Mouse (Mus musculus): ENCODE data around the gene Trappc2l. TPM values are rescaled to one million over a fixed set of nuclear protein-coding genes. Genes with fewer than 3 reads are reported as not detected.
A peak's percentile ranks its signal among the peaks of the same experiment; 100 is the strongest.
"Not testable (repeated sequence)": the region's sequence is repeated elsewhere in the genome, so short reads cannot be mapped to it uniquely, and the experiment has no call there.

The Trappc2l gene
- polyA plus RNA-seq, 1 experiment from 2014 or later: 45.4 TPM

DNA sequence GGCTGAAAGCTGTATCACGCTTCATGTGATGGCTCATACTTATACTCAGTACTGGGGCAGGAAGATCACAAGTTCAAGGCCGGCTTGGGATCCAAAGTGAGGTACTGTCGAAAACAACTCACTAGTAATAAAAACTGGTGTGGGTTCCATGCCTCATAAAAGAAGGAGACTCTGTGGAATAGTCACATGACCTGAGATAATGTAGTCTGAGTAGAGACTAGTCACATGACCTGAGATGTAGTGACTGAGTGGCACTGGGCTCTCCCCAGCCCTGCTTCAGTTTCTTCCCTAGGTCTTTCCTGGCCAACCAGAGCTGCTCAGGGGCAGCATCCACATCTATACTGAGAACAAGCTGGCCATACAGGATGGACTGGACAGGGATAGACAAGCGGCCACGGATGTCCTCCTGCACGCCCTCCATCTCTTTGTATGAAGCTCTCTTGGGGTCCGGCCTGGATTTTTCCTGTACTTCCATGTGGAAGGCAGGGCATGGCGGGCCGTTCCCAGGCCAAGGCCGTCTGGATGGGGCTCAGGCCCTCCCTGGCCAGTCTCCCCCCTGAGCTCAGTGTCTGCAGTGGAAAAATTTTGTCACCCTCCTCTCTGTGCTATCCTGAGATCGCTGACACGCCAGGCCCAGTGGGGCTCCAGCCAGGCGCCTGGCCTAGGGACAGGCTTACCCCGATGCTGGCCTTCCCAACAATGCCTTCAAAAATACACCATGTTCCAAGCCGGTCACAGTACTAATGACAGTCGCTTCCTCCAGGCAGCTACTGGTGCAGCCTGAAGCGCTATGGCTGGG lies 12.6 kb downstream of the Trappc2l start:
- H3K27ac ChIP-seq (replicated peaks; ENCODE audit: low read depth, low read length): no peak overlapping the region
- H3K4me2 ChIP-seq (ENCODE audit: low read depth, severe bottlenecking): no peak overlapping the region
- H3K36me3 ChIP-seq (ENCODE audit: control insufficient read depth, insufficient read depth, low read length): no peaks in the 10 kb centered on the region
- H3K9me3 ChIP-seq (ENCODE audit: control insufficient read depth, low read length): no peaks in the 10 kb centered on the region
- ATAC-seq (ENCODE audit: insufficient number of reproducible peaks, low FRiP score, low TSS enrichment, low read depth): no peak
- DNase-seq (ENCODE audit: low spot score): no peak
- no peak overlapping the region for H3K9ac ChIP-seq (ENCODE audit: low read length)
- no peaks in the 10 kb centered on the region for H3K27me3 ChIP-seq (ENCODE audit: control insufficient read depth, insufficient read depth, low read length)
- no peak overlapping the region for H3K4me3 ChIP-seq (ENCODE audit: low read depth, low read length)
- H3K4me1 ChIP-seq (ENCODE audit: control insufficient read depth, insufficient read depth, low read length): peaks cover 14% of the 10 kb centered on the region
- WGBS: 91% methylated on average over 17 of the region's 17 CpGs

DNA sequence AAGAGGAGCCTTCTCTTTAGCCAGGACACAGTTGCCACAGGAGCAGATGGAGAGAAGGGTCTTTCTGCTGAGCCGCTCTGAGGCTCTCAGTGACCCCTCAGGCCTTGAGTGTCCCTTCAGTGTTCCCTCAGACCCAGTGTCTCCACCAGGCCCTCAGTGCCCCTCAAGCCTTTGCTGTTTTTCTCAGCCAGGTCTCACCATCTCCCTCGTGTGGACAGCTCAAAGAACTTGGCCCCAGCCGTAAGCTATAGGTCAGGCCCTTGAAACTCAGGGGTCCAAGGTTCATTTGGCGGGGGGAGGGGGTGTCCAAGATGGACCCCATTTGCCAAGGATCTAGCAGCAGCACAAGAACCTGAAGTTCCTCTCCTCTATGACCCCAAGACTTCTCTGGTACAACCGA lies 13.2 kb downstream of the Trappc2l start:
- DNase-seq (ENCODE audit: low spot score): no peak
- no peak overlapping the region for H3K4me3 ChIP-seq (ENCODE audit: low read depth, low read length)
- no peaks in the 10 kb centered on the region for H3K36me3 ChIP-seq (ENCODE audit: control insufficient read depth, insufficient read depth, low read length)
- peaks cover 11% of the 10 kb centered on the region for H3K4me1 ChIP-seq (ENCODE audit: control insufficient read depth, insufficient read depth, low read length)
- no peak overlapping the region for H3K4me2 ChIP-seq (ENCODE audit: low read depth, severe bottlenecking)
- no peaks in the 10 kb centered on the region for H3K27me3 ChIP-seq (ENCODE audit: control insufficient read depth, insufficient read depth, low read length)
- WGBS: 71% methylated on average over 5 of the region's 5 CpGs
- ATAC-seq (ENCODE audit: insufficient number of reproducible peaks, low FRiP score, low TSS enrichment, low read depth): no peak
- H3K9me3 ChIP-seq (ENCODE audit: control insufficient read depth, low read length): no peaks in the 10 kb centered on the region
- H3K9ac ChIP-seq (ENCODE audit: low read length): no peak overlapping the region
- no peak overlapping the region for H3K27ac ChIP-seq (replicated peaks; ENCODE audit: low read depth, low read length)

DNA sequence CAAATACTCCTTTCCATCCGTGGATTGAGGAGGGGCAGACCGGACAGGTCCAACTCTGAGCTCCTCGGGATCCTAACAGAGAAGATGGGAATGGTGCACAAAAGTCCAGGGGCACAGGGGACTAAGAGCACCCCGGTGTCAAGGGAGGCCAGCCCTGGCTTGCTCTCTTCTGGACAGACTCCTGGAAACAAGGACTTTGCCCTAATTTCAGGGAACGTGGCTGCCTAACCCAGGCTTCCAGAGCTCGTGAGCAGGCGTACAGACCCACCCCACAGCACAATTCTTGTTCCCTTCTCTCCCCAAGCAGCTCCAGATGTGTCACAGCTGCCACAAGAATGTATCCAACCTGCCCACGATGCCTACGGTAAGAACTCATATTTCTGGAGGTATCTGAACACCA lies 14.4 kb downstream of the Trappc2l start:
- DNase-seq (ENCODE audit: low spot score) (no peak), ATAC-seq (ENCODE audit: insufficient number of reproducible peaks, low FRiP score, low TSS enrichment, low read depth) (no peak)
- no peak overlapping the region for H3K4me2 ChIP-seq (ENCODE audit: low read depth, severe bottlenecking)
- no peak overlapping the region for H3K27ac ChIP-seq (replicated peaks; ENCODE audit: low read depth, low read length)
- peaks cover 3% of the 10 kb centered on the region; the same call in 1 of the 2 replicates for H3K4me1 ChIP-seq (ENCODE audit: control insufficient read depth, insufficient read depth, low read length)
- no peaks in the 10 kb centered on the region for H3K27me3 ChIP-seq (ENCODE audit: control insufficient read depth, insufficient read depth, low read length)
- WGBS: 86% methylated on average over 9 of the region's 9 CpGs
- H3K4me3 ChIP-seq (ENCODE audit: low read depth, low read length): no peak overlapping the region
- no peaks in the 10 kb centered on the region for H3K36me3 ChIP-seq (ENCODE audit: control insufficient read depth, insufficient read depth, low read length)
- H3K9ac ChIP-seq (ENCODE audit: low read length): no peak overlapping the region
- H3K9me3 ChIP-seq (ENCODE audit: control insufficient read depth, low read length): no peaks in the 10 kb centered on the region

DNA sequence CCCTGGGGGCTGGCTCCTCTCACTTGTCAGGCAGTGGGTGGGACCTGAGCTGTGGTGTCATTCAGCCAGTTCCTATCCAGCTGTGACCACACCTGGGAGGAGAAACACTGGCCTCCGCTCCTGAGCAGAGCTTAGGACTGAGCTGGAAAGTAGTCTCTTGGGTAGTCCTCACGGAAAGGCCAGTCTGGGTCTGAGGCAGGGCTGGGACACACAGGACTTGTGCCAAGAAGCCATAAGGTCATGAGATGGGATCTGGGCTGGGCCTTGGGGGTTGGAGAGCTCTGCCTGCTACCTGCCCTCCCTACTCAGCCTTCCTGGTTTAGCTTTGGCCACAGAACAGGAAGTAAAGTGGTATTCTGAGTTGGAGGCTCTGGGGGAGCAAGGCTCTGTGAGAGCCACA lies 15.5 kb downstream of the Trappc2l start:
- H3K4me2 ChIP-seq (ENCODE audit: low read depth, severe bottlenecking): no peak overlapping the region
- no peak overlapping the region for H3K4me3 ChIP-seq (ENCODE audit: low read depth, low read length)
- H3K9ac ChIP-seq (ENCODE audit: low read length): no peak overlapping the region
- DNase-seq (ENCODE audit: low spot score) (no peak), ATAC-seq (ENCODE audit: insufficient number of reproducible peaks, low FRiP score, low TSS enrichment, low read depth) (no peak)
- no peaks in the 10 kb centered on the region for H3K36me3 ChIP-seq (ENCODE audit: control insufficient read depth, insufficient read depth, low read length)
- H3K27me3 ChIP-seq (ENCODE audit: control insufficient read depth, insufficient read depth, low read length): no peaks in the 10 kb centered on the region
- WGBS: 83% methylated on average over 2 of the region's 2 CpGs
- no peak overlapping the region for H3K27ac ChIP-seq (replicated peaks; ENCODE audit: low read depth, low read length)
- no peaks in the 10 kb centered on the region for H3K4me1 ChIP-seq (ENCODE audit: control insufficient read depth, insufficient read depth, low read length)
- no peaks in the 10 kb centered on the region for H3K9me3 ChIP-seq (ENCODE audit: control insufficient read depth, low read length)

DNA sequence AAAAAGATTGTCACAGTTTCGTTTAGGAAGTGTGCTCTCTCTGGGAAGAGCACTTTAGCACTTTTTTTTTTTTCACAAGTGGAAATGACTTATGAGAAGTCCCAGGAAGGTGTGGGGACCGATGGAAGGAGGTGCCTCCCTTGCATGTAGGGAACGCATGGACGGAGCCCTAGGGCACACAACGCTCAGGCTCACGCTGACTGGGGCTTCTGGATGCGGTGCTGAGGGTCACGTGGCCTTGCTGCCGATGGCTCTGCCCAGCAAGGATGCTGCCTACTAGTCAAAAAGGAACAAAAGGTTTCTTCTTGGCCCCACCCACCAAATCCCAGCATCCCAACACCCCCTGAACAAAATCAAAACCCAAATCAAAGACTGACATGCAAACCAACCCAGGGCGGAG lies 17.9 kb downstream of the Trappc2l start:
- H3K4me2 ChIP-seq (ENCODE audit: low read depth, severe bottlenecking): no peak overlapping the region
- no peak for ATAC-seq (ENCODE audit: insufficient number of reproducible peaks, low FRiP score, low TSS enrichment, low read depth)
- H3K36me3 ChIP-seq (ENCODE audit: control insufficient read depth, insufficient read depth, low read length): no peaks in the 10 kb centered on the region
- H3K9ac ChIP-seq (ENCODE audit: low read length): no peak overlapping the region
- no peak for DNase-seq (ENCODE audit: low spot score)
- no peaks in the 10 kb centered on the region for H3K27me3 ChIP-seq (ENCODE audit: control insufficient read depth, insufficient read depth, low read length)
- H3K4me1 ChIP-seq (ENCODE audit: control insufficient read depth, insufficient read depth, low read length): no peaks in the 10 kb centered on the region
- H3K27ac ChIP-seq (replicated peaks; ENCODE audit: low read depth, low read length): no peak overlapping the region
- H3K4me3 ChIP-seq (ENCODE audit: low read depth, low read length): no peak overlapping the region
- no peaks in the 10 kb centered on the region for H3K9me3 ChIP-seq (ENCODE audit: control insufficient read depth, low read length)
- 43% methylated on average over 10 of the region's 10 CpGs for WGBS

DNA sequence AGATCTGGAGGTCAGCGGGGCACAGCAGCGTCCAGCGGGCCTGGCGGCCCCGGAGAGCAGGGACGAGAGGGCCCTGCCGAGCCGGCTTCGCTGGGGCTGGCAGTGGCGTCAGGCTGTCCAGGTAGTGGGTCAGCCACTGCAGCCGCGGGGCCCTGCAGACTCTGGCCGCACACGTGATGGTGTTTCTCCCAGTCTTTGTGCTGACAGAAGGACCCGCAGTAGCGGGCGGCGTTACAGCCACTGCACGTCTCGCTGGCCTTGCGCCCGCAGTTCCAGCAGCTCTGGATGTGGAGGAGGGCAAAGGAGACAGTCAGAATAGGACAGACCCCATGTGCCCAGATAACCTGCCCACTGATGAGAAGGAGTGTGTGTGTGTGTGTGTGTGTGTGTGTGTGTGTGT lies 19.3 kb downstream of the Trappc2l start:
- no peak overlapping the region for H3K27ac ChIP-seq (replicated peaks; ENCODE audit: low read depth, low read length)
- H3K9me3 ChIP-seq (ENCODE audit: control insufficient read depth, low read length): no peaks in the 10 kb centered on the region
- no peak overlapping the region for H3K4me2 ChIP-seq (ENCODE audit: low read depth, severe bottlenecking)
- H3K4me3 ChIP-seq (ENCODE audit: low read depth, low read length): no peak overlapping the region
- DNase-seq (ENCODE audit: low spot score) (no peak), ATAC-seq (ENCODE audit: insufficient number of reproducible peaks, low FRiP score, low TSS enrichment, low read depth) (no peak)
- no peaks in the 10 kb centered on the region for H3K27me3 ChIP-seq (ENCODE audit: control insufficient read depth, insufficient read depth, low read length)
- H3K9ac ChIP-seq (ENCODE audit: low read length): 0 out of 2 replicates have a peak overlapping the region, but pooled peaks have one; percentile 17
- no peaks in the 10 kb centered on the region; the same call in 1 of the 2 replicates for H3K4me1 ChIP-seq (ENCODE audit: control insufficient read depth, insufficient read depth, low read length)
- no peaks in the 10 kb centered on the region for H3K36me3 ChIP-seq (ENCODE audit: control insufficient read depth, insufficient read depth, low read length)
- 60% methylated on average over 22 of the region's 22 CpGs for WGBS

DNA sequence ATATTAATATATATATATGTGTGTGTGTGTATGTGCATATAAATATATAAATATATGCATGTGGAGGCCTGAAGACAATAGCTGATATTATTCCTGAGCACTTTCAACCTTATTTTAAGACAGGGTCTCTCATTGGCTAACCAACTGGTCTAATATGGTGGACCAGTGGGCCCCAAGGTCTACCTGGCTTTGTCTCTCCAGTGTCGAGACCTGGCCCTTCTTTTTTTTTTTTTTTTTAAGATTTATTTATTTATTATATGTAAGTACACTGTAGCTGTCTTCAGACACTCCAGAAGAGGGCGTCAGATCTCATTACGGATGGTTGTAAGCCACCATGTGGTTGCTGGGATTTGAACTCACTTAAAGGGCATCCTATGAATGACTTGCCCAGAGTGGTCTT lies 20.7 kb downstream of the Trappc2l start:
- not testable (repeated sequence) for H3K4me3 ChIP-seq (ENCODE audit: low read depth, low read length); H3K27ac ChIP-seq (replicated peaks; ENCODE audit: low read depth, low read length); H3K9me3 ChIP-seq (ENCODE audit: control insufficient read depth, low read length); H3K9ac ChIP-seq (ENCODE audit: low read length); H3K36me3 ChIP-seq (ENCODE audit: control insufficient read depth, insufficient read depth, low read length); H3K4me2 ChIP-seq (ENCODE audit: low read depth, severe bottlenecking); H3K27me3 ChIP-seq (ENCODE audit: control insufficient read depth, insufficient read depth, low read length); DNase-seq (ENCODE audit: low spot score); H3K4me1 ChIP-seq (ENCODE audit: control insufficient read depth, insufficient read depth, low read length); ATAC-seq (ENCODE audit: insufficient number of reproducible peaks, low FRiP score, low TSS enrichment, low read depth)
- WGBS: 81% methylated on average over 3 of the region's 3 CpGs

DNA sequence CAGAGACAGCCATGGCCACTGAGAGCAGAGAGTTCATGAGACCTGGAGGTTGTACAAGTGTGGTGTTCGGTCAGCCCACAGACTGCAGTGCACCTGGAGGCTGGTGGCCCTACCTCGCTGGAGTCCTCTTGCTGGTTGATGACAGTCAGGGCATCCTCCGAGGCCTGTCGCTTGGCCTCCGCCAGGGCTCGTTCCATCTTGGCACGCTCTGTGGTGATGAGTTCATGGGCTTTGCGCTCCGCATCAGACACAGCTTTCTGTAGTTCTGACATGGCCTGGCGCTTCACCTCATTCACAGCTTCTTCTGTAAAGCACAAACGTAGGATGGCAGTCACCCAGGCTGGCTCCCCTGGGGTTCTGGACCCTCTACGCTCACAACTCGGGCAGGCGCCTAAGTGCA lies 21.8 kb downstream of the Trappc2l start:
- Histone ChIP-seq H3K27me3 (ENCODE audit: control insufficient read depth, insufficient read depth, low read length) (no peaks in the 10 kb centered on the region), H3K9ac (ENCODE audit: low read length) (no peak overlapping the region), H3K4me2 (ENCODE audit: low read depth, severe bottlenecking) (no peak overlapping the region), H3K27ac (replicated peaks; ENCODE audit: low read depth, low read length) (no peak overlapping the region), H3K9me3 (ENCODE audit: control insufficient read depth, low read length) (no peaks in the 10 kb centered on the region), H3K4me1 (ENCODE audit: control insufficient read depth, insufficient read depth, low read length) (peaks cover under 1% of the 10 kb centered on the region; the same call in 1 of the 2 replicates), H3K4me3 (ENCODE audit: low read depth, low read length) (no peak overlapping the region), H3K36me3 (ENCODE audit: control insufficient read depth, insufficient read depth, low read length) (no peaks in the 10 kb centered on the region)
- WGBS: 95% methylated on average over 14 of the region's 14 CpGs
- DNase-seq (ENCODE audit: low spot score) (no peak), ATAC-seq (ENCODE audit: insufficient number of reproducible peaks, low FRiP score, low TSS enrichment, low read depth) (no peak)
